Mouse (Mus musculus) forelimb bud, embryonic 11.5 days (tissue): ENCODE data around the gene Eef2k.
"Not testable (repeated sequence)": the region's sequence is repeated elsewhere in the genome, so short reads cannot be mapped to it uniquely, and the experiment has no call there.

Experiments
- DNase-seq: peaks from one replicate; pipeline ENCODE4 v3.0.0-alpha.2; 2012; ENCODE audit warnings: low read depth, low spot score

The Eef2k gene

GRCm38 (mm10) chr7:120938206-120938605, 95.6 kb downstream of the Eef2k start:
- DNase-seq: no peak

GRCm38 (mm10) chr7:120940343-120940742, 97.7 kb downstream of the Eef2k start:
- no peak for DNase-seq

GRCm38 (mm10) chr7:120941214-120941613, 98.6 kb downstream of the Eef2k start:
- DNase-seq: no peak

GRCm38 (mm10) chr7:120942506-120942905, 99.9 kb downstream of the Eef2k start:
- DNase-seq: no peak

- DNase-seq: no peak
These were observed 101.4 kb downstream of the Eef2k start for GRCm38 (mm10) chr7:120943936-120944509.

- DNase-seq: not testable (repeated sequence)
These were observed 111.0 kb downstream of the Eef2k start for GRCm38 (mm10) chr7:120953591-120953990.
